Mouse (Mus musculus) heart, adult 8-10 months (tissue): ENCODE measurements around the gene Slc10a7. TPM values are rescaled to one million over a fixed set of nuclear protein-coding genes. Genes with fewer than 3 reads are reported as not detected.
"Not testable (repeated sequence)": the region's sequence is repeated elsewhere in the genome, so short reads cannot be mapped to it uniquely, and the experiment has no call there.

Experiments used
- DNase-seq: peaks from one replicate; pipeline ENCODE4 v3.0.0; 2022; ENCODE audit warnings: low spot score
- total RNA-seq, 4 experiments: library from RNA; stranded (reverse); gene quantifications; 2 replicates each; pipeline ENCODE4 v1.2.4; 2022

Slc10a7 gene
- total RNA-seq, 4 experiments from 2014 or later, result 3.1 to 6.3 (median 4.9) TPM

DNA sequence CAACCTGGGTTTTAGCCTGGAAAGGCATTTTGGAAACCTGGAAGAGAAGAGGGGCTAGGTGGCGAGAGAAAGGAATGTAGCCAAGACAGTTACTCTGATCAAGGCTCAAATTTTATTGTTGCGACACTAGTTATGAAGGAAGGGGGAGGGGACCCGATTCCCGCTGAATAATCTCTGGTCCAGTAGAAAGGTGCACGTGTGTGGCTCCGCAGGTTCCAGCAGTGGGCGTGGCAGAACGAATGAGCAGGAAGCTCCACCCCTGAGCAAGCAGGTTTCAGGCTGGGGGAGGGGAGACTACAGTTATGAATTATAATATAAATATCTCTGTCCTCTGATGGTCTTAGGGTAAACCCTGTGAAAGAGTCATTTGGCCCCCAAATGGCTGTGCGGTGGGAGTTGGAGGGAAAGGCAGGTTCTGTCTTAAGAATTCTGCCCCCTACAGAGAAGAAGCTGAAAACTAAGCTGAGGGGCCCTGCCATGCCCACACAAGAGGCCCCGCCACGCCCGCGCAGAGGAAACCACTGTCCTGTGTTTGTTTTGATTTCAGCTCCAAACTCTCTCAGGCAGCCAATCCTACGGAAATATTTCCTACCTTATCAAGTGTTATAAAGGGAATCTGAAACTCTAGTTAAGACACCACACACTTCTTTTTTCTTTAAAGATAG is 36.1 kb downstream of the Slc10a7 start:
- not testable (repeated sequence) for DNase-seq

DNA sequence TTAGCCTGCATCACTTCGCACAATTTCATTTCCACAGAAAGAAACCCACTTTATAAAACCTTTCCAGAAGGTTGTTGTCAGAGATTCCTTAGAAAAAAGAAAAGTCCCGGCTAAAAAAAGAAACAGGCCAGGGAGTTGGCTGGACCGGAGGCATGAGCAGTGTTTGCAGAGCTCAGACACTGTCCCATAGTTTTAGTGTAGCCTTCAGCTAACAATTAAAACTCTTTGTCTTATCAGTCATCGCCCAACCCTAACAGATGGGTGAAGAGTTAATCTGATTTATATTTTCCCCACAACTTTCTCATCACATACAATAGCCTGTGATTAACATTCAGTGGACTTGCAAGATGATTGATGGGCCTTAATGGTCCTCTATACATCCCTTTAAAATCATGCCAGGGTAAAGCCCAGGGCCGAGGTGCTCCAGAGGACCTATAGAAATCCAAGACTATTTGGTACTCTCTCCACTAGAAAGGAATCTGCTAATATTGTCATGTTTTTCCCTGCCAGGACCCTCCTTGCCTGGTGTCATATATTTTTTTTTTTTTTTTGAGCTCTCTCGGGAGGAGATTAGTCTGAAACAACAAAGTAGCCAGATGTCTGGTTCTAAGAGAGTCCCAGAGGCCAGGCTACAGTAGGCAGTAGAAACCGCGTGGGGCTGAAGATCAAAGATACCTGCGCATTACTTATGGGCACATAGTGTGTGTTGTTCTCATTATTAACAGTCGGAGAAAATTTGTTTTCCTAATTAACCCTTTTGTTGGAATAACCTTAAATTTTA is 41.0 kb downstream of the Slc10a7 start:
- DNase-seq, result no peak

DNA sequence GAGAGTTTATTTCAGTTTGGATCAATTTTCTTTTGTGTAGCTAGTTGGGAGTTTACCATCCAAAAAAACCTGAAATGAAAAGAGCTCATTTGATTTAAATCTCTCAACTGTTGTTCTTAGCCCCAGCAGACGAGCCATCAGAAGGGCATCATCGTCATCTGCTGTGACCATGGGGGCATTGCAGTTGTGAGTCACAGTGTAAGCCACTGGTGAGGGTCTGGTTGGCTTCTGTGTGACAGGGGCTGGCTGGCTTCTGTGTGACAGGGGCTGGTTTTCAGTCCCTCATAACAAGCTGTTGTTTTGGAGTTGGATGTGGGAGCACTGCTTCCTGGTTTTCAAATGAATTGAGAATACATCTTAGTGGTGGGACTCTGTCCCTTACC is 41.6 kb downstream of the Slc10a7 start:
- DNase-seq, result no peak

DNA sequence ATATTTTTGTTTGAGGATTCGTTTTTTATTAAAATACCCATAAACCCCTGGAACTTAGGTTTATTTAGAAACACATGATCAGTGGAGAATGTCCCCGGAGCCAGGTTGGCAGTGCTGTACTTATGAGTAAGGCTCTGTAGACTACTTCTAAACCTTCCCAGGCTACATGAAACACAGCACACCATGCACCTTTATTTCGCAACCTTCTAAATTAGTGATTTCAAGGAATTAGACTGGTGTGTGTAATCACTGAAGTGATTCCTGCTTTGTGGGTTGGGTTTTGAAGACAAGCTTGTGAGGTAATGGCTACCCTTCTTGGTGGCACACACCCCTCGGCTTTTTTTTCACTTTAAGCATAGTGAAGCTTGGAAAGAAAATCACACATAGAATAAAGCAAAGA is 46.7 kb downstream of the Slc10a7 start:
- DNase-seq, result no peak

DNA sequence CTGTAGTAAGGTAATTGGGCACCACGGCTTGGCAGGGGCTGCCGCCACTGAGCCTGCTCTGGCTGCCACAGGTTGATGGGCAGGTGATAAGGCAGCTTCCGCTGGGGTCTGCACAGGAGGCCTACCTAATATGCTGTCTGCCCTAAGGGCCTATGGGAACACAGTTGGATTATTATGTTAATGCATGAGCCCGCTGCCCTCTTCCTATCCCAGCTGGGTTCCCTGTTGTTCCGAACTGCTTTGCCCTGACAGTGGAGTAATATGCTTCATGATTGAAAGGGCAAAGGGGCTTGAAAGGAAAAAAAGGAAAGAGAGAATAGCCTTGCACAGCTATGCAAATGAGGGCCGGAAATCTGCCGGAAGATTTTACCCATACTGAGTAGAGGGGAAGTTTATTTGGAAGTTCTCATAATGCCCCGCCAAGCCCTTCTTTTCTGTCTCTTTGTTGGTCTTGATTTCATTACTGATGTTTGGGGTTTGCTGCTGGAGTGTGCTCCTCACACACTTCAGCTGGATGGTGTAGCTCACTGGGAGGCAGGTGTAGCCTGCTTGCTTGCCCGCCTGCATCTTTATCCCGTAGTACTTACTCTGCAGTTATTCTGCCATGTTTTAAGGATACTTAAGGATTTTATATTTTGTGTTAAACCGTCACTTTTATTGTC is 47.8 kb downstream of the Slc10a7 start:
- DNase-seq, result no peak

DNA sequence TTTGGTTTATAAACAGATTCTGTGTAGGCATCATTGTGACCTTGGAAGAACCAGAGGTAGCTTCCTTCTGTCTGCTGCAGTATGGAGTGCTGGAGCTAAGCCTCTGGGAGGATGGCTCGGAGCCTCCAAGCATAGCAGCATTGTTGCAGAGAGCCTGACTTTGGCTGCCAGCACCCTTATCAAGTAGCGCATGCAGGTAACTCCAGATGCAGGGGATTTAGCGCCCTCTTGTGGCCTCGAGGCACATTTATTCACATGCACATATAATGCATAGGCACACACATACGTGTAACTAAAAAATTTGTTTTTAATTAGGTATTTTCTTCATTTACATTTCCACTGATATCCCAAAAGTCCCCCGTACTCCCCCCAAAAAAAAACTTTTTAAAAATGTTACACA is 52.5 kb downstream of the Slc10a7 start:
- DNase-seq, result no peak

DNA sequence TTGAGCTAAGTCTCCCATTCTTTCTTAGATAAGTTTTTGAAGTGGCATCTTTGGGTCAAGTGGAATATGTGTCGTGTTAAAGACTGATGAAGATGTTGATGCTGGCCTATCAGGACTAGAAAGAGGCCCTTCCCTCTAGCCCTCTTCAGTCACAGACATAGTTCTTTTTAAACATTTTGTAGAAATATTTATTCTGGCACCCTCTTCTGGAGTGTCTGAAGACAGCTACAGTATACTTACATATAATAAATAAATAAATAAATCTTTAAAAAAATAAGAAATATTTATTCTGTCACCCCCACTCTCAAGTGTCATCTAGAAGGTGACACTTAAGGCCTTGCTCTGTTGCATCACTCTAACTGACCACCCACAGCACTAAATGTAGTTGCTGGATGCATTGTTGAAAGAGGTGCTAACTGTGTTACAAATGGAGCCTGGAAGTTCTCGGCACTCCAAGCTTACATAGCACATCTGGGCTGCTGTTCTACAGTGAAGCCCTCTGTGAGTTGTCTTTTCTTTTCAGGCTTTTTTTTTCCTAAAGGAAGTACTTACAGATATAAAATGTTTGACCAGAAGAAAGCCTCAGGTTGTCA is 54.4 kb downstream of the Slc10a7 start:
- no peak for DNase-seq

DNA sequence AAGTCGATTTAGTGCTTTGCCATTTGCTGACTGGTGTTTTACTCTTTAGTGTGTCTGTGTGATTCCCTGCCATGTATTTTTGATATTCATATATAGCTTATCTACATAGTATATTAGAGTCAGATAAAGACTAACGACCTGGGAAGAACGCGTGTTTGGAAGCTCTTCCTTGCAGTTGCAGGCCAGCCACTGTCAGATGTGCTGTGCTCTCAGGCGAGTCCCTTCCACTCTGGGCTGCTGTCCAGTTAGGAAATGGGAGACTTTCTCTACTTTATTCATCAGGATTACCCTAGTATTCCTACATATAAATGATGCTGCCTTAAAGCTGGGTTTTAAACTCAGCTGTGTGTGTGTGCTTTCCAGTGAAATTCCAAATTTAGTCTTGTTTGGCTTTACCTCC is 55.1 kb downstream of the Slc10a7 start:
- DNase-seq, result no peak

DNA sequence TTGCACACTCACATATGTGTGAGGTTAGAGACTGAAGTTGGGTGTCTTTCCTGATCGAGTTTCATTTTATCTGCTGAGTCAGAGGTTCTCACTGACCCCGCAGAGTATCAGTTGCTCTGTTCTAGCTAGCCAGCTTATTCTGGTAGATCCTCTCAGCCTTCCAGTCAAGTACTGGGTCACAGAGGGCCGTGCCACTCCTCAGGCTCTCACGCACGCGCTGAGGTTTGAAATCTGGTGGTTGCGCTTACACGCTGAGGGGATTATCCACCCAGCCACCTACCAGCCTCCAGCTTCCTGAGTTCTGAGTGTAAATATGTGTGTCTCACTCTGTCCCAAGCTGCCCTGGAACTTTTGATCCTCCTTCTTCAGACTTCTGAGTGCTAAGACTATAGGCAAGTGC is 59.0 kb downstream of the Slc10a7 start:
- DNase-seq, result no peak

DNA sequence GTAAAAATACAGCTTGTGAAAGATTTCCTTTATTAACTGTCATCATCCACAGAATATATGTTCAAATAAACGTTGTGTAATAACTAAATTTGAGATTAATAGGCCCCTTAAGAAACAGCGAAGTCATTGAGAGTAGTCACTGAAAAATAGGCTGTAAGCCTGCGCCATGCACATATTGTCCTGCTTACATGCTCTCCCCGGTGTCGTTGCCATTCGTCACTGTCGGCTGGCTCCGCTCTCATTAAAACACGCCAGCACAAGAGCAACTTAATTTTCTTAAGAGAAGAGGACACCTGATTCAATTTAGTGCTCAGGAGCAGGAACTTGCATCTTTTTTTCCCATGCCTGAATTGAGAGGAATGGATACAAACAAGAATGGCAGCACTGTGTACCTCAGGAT is 62.4 kb downstream of the Slc10a7 start:
- no peak for DNase-seq

DNA sequence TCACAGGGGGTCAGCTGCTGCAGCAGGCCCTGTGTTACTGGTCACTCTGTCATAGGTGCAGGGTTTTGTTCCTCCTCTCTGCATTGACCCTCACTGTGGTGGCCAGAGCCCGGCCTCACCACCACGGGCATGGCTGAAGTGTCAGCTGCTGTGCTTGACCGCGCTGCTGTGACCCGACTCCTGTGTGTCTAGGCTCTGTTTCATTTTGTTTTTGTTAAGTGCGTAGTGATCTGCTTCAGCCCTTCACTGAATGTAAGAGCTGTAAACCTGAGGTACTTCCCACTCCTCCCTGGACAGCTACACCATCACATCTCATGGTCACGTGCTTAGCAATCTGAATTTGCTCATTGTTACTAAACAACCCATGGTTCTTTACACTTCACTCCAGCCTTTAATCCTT is 65.1 kb downstream of the Slc10a7 start:
- DNase-seq, result no peak

DNA sequence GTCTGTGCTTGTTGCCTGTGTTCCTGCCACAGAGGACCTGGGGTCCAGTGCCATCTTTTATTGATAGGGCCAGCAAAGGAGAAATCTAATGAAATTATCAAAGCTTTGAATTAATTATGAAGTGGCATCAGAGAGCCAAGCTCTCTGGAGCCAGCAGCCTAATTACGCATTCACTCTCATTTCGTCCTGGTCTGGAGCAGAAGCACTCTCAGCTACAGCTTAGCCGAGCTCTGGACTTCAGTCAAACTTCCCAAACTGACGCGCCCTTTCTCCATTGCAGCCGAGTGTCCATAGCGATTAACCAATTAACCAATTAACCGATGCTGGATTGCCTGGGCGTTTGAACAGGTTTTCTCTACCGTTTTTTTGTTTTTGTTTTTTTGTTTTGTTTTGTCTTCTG is 68.4 kb downstream of the Slc10a7 start:
- DNase-seq, result no peak

DNA sequence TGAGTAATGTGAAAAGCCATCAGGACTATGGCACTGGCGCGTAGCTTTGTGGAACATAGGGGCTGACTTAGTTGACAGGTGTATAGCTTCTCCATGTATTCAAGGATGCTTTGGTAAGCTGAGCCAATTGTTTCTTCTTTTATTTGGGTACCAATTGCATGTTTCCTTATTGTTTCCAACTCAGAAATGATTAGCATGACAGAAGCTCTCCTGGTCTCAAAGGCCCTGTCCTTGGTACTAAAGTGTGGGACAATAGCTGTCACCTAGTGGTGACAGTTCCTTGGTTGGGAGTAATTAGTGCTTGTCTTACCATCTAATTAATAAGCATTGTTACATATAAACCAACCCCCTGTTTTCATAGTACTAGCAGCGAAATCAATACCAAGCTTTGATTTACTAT is 68.9 kb downstream of the Slc10a7 start:
- no peak for DNase-seq

DNA sequence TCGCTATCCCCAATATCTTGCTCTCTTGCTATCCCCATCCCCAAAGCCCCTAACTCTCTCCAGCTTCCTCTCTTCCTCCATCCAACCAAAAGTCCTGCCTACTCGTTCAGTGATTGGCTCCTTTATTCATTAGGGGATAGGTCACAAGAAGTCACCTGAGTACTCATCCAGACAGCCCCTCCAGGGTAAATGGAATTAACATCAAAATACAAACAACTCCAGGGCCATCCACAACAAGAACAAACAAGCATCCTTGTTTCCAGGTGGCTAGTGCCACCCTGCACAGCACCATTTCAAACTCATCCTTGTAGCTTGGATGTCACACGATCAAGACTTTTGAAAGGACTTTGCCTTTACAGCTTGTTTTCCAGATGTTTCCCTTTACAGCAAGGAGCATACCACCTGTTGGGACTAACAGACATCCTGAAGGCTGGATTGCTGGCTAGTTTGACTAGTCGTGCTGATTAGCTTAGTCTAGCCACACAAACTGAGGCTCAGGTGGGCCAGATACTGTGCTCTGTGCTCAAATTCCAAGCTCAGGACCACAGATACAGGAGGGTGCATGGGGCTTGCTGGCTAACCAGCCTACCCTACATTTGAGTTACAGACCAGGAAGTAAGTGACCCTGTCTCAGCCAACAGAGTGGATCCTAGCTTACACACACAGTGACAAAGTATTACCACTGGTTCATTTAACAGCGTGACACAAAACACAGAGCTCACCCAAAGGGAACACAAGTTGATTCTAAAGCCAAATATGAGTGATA is 75.0 kb downstream of the Slc10a7 start:
- no peak for DNase-seq

DNA sequence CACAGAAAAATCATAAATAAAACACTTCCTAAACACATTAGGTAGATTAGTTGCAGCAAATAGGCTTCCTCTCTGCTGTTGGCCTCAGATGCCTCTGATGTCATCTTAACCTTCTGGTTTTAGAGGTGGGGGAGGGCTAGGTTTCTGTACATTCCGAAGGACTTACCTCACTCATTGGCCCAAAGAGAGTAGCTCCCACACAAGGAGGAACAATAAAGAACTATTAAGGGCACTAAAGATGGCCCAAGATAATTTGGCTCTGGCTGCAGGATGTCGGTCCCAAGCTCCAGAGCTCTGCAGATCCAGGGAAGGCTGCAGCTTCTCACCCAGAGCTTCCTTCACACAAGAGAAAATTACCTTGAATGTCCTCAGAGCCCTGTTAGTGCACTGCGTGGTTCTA is 75.7 kb downstream of the Slc10a7 start:
- DNase-seq, result peak; percentile 45

DNA sequence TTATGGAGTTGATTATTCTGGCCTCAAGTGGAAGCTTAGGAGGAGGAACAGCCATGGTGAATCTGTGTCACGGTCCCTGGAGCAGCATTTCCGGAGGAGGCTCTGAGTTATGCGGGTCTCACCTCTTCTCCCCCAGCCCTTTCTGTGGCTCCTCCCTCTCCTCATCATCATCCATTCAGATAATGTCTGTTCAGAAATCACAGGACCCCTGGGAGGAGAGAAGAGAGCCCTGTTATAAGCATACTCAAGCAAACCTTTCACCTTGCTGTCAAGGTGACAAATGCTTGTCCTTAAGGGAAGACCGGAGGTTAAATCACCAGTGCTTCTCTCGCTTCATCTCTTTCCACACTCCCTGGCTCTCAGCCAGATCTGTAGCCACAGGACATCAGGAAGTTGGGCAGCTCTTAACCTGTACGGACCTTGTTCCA is 86.3 kb downstream of the Slc10a7 start:
- no peak for DNase-seq

DNA sequence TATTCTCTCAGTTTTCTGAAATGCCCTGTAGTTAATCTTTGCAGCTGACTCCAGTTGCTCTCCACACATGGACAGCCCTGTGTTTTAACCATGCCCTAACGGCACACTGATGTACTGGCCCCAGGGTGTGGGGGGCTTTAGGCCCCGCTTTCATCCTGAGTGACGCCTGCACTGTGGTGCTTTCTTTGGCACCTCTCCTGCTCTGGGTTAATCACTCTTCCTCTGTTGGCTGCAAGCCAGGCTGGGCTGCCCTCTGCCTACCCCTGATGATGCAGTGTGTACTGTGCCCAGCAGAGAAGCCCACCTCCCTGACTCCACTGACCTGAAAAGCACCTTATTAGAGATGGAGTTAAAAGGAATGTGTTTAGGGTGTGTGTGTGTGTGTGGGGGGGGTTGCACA is 89.1 kb downstream of the Slc10a7 start:
- DNase-seq, result no peak

DNA sequence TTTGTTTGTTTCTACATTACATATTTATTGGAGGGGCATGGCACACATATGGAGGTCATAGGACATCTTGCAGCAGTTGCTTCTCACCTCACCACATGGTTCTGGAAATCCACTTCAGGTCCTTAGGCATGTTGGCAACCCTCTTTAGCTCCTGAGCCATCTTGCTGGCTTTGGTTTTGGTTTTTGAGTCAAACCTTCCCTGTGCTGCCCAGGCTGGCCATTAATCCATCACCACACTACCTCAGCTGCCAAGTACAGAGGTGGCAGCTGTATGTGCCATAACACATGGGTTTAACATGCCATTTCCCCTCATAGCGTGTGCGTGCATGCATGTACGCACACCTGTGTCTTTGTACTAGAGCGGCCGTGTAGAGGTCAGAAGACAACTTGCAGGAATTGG is 93.9 kb downstream of the Slc10a7 start:
- DNase-seq, result no peak

DNA sequence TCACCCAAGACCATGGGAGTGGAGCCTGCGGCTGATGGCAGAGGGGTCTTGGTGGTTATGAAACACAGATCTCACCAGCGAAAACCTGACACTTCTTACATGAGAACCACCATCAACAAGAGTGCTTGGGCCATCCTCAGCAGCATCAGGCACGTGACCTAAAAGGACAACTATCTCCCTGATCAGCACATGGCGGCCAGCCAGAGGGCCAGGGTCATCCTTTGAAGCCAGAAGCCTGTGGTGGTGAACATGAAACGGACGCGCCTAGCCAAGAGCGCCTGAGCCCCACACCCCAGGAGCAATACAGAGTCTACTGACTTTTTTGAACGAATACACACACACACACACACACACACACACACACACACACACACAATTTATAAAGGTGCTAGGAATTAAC is 95.3 kb downstream of the Slc10a7 start:
- no peak for DNase-seq

DNA sequence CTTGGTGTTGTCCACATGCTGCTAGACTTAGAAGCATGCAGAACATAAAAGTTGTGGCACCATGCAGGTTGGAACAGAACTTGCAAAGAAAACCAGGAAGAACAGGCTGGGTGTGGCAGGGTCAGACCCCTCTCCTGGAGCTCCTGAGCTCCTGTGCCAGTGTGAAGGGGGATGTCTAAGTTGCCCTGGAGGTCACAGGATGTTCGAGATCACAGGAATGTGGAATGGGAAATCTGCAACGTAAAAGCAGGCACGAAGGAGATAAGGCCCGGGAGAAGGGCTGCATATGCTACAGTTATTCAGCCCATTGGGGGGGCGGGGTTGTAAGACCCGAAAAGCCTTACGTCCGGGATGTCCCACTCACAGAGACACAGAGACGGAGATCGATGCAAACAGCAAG is 100.2 kb downstream of the Slc10a7 start:
- no peak for DNase-seq

DNA sequence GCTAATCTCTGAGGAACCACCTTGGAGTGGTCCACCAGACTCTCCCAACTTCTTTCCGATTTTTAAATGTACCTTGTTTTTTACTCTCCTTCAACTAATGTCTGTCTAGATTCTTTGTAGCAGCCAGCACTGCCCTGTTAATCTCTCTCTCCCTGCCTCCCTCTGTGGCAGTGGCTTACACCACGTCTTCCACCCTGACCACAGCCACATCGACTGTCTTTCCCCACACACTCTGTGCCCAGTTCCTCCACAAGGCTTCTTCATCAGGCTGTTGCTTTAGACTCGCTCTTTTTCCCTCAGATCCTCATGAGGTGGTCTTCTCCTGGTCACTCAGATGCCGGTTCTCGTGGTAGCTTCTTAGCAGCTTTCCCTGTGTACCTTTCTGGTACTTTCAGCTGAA is 101.9 kb downstream of the Slc10a7 start:
- no peak for DNase-seq

DNA sequence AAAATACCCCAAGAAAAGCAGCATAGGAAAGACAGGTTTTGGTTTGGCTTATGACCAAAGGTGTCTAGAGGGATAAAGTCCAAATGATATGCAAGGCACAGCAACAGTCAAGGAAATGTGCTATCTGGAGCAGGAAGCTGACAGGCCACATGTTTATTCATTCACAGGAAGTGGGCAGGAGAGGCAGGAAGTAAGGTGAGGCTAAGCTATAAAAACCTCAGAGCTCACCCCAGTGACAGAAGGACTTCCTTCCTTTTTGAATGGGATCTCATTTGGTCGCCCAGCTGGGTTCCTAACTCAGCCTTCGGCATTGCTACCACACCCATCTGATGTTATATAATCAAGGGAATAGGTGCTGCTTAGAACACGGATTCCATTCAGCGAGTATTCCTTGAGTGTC is 113.2 kb downstream of the Slc10a7 start:
- DNase-seq, result peak; percentile 62
